ENCODE assay signal across 20 mouse cellular contexts in the genomic region with DNA sequence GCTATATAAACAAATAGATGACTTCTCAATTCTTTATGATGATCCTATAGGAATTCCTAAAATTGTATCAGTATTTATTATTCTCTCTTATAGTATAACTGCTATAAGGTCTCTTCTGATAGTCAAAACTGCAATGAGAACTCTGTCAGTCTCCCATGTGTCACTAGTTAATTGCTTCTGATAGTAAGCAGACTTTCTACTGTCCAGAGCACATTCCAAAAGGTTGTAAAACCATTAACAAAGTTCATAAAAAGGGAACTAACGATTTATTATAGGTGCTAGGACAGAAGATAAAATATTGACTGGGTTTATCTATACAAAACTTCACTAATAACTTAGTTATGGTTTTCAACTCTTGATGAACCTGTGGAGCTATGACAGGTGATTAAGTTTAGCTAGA. TPM values are rescaled to one million over a fixed set of nuclear protein-coding genes. Genes with fewer than 3 reads are reported as not detected.
"Had no signal": no experiment of that assay in that cellular context is flagged by ENCODE, and none has a peak within 500 bp of the region (broad histone marks: within the 10 kb centered on the region; RNA-seq: fewer than 3 reads in every experiment).

No protein-coding gene starts in this region.

RNA-seq across cellular contexts. Expression of a gene that starts 4.9 kb away (rescaled TPM):
- polyA plus RNA-seq: cerebellum, adult 2 months; cortical plate, adult 2 months; embryonic facial prominence, embryonic 10.5 days; embryonic facial prominence, embryonic 11.5 days; embryonic facial prominence, embryonic 12.5 days; embryonic facial prominence, embryonic 13.5 days; embryonic facial prominence, embryonic 14.5 days; embryonic facial prominence, embryonic 15.5 days; erythroblast, embryonic 14.5 days; forebrain, embryonic 10.5 days; forebrain, embryonic 11.5 days; forebrain, embryonic 12.5 days; forebrain, embryonic 13.5 days; forebrain, embryonic 14.5 days; forebrain, embryonic 15.5 days; forebrain, embryonic 16.5 days; forebrain, postnatal 0 days; frontal cortex, adult 2 months; gonadal fat pad, adult 2 months; heart, adult 2 months had no signal

RNA-seq across cellular contexts. Expression of a gene that starts 15.7 kb away (rescaled TPM):
- polyA plus RNA-seq: cerebellum, adult 2 months; cortical plate, adult 2 months; embryonic facial prominence, embryonic 10.5 days; embryonic facial prominence, embryonic 11.5 days; embryonic facial prominence, embryonic 12.5 days; embryonic facial prominence, embryonic 13.5 days; embryonic facial prominence, embryonic 14.5 days; embryonic facial prominence, embryonic 15.5 days; erythroblast, embryonic 14.5 days; forebrain, embryonic 10.5 days; forebrain, embryonic 11.5 days; forebrain, embryonic 12.5 days; forebrain, embryonic 13.5 days; forebrain, embryonic 14.5 days; forebrain, embryonic 15.5 days; forebrain, embryonic 16.5 days; forebrain, postnatal 0 days; frontal cortex, adult 2 months; gonadal fat pad, adult 2 months; heart, adult 2 months had no signal

RNA-seq across cellular contexts. Expression of a gene that starts 35.7 kb away (rescaled TPM):
- polyA plus RNA-seq: cerebellum, adult 2 months; cortical plate, adult 2 months; embryonic facial prominence, embryonic 10.5 days; embryonic facial prominence, embryonic 11.5 days; embryonic facial prominence, embryonic 12.5 days; embryonic facial prominence, embryonic 13.5 days; embryonic facial prominence, embryonic 14.5 days; erythroblast, embryonic 14.5 days; forebrain, embryonic 10.5 days; forebrain, embryonic 11.5 days; forebrain, embryonic 12.5 days; forebrain, embryonic 13.5 days; forebrain, embryonic 14.5 days; forebrain, embryonic 15.5 days; forebrain, embryonic 16.5 days; forebrain, postnatal 0 days; frontal cortex, adult 2 months; gonadal fat pad, adult 2 months; heart, adult 2 months had no signal

RNA-seq across cellular contexts. Expression of a gene that starts 41.7 kb away (rescaled TPM):
- polyA plus RNA-seq: cerebellum, adult 2 months; cortical plate, adult 2 months; embryonic facial prominence, embryonic 10.5 days; embryonic facial prominence, embryonic 11.5 days; embryonic facial prominence, embryonic 12.5 days; embryonic facial prominence, embryonic 13.5 days; embryonic facial prominence, embryonic 14.5 days; embryonic facial prominence, embryonic 15.5 days; forebrain, embryonic 10.5 days; forebrain, embryonic 11.5 days; forebrain, embryonic 12.5 days; forebrain, embryonic 13.5 days; forebrain, embryonic 14.5 days; forebrain, embryonic 15.5 days; forebrain, embryonic 16.5 days; forebrain, postnatal 0 days; frontal cortex, adult 2 months; gonadal fat pad, adult 2 months; heart, adult 2 months had no signal

RNA-seq across cellular contexts. Expression of a gene that starts 54.0 kb away (rescaled TPM):
- polyA plus RNA-seq: cerebellum, adult 2 months; cortical plate, adult 2 months; embryonic facial prominence, embryonic 10.5 days; embryonic facial prominence, embryonic 11.5 days; embryonic facial prominence, embryonic 12.5 days; embryonic facial prominence, embryonic 13.5 days; embryonic facial prominence, embryonic 14.5 days; embryonic facial prominence, embryonic 15.5 days; erythroblast, embryonic 14.5 days; forebrain, embryonic 10.5 days; forebrain, embryonic 11.5 days; forebrain, embryonic 12.5 days; forebrain, embryonic 13.5 days; forebrain, embryonic 14.5 days; forebrain, embryonic 15.5 days; forebrain, embryonic 16.5 days; forebrain, postnatal 0 days; frontal cortex, adult 2 months; gonadal fat pad, adult 2 months; heart, adult 2 months had no signal
